Mouse (Mus musculus) ES-E14 (cell line): ENCODE measurements at regions not wholly inside any gene's neighbourhood (a gene's known extent, or its start where the extent isn't known, plus 50 kb on each side); places are given as distances from the start of the nearest gene placed in this dataset.

Source experiments
- CHD2 ChIP-seq: IDR thresholded peaks from 2 replicates; pipeline ENCODE4 v1.6.1; 2014; ENCODE audit warnings: mild to moderate bottlenecking, low read depth, low read length, inconsistent platforms
- HCFC1 ChIP-seq: IDR thresholded peaks from 2 replicates; pipeline ENCODE4 v1.6.1; 2012; ENCODE audit warnings: low read length, inconsistent platforms, borderline replicate concordance; ENCODE audit not compliant: insufficient read depth
- MAFK ChIP-seq: IDR thresholded peaks from 2 replicates; pipeline ENCODE4 v1.6.1; 2014; ENCODE audit warnings: mild to moderate bottlenecking, low read depth, low read length, inconsistent platforms; ENCODE audit not compliant: insufficient read depth
- ZNF384 ChIP-seq: IDR thresholded peaks from 2 replicates; pipeline ENCODE4 v1.6.1; 2012; ENCODE audit warnings: low read depth, low read length, inconsistent platforms

GRCm38 (mm10) chr16:49578976-49579375, 120.1 kb upstream of the Ift57 start:
- TF ChIP-seq ZNF384 (no peak), MAFK (no peak), HCFC1 (no peak), CHD2 (no peak)
